Mouse (Mus musculus) midbrain, embryonic 14.5 days (tissue): ENCODE measurements around the gene Gm3285. TPM values are rescaled to one million over a fixed set of nuclear protein-coding genes. Genes with fewer than 3 reads are reported as not detected.

Source experiments
- ATAC-seq: fragments of 200-750 bp; cut with Nextera tagmentation; 2 replicates; pipeline ENCODE4 v1.8.0; 2017; ENCODE audit warnings: moderate number of reproducible peaks, moderate library complexity; ENCODE audit not compliant: low FRiP score, low TSS enrichment
- DNase-seq: peaks from one replicate; pipeline ENCODE4 v3.0.0-alpha.2; 2015
- H3K27ac ChIP-seq: fragments of 300-500 bp; sonication (generic); replicated peaks from 2 replicates; pipeline ENCODE4 v1.5.1; 2014; ENCODE audit warnings: mild to moderate bottlenecking, low read depth, low read length, moderate library complexity
- H3K27me3 ChIP-seq: fragments of 300-500 bp; sonication (generic); 2 replicates; pipeline ENCODE4 v1.6.1; 2014; ENCODE audit warnings: low read length, control low read depth, mixed read lengths; ENCODE audit not compliant: control insufficient read depth, insufficient read depth
- H3K36me3 ChIP-seq: fragments of 300-500 bp; sonication (generic); 2 replicates; pipeline ENCODE4 v1.6.1; 2014; ENCODE audit warnings: low read length, control low read depth; ENCODE audit not compliant: control insufficient read depth, insufficient read depth
- H3K4me1 ChIP-seq: fragments of 300-500 bp; sonication (generic); 2 replicates; pipeline ENCODE4 v1.6.1; 2014; ENCODE audit warnings: mild to moderate bottlenecking, antibody characterized with exemption, low read length, control low read depth; ENCODE audit not compliant: control insufficient read depth, insufficient read depth
- H3K4me2 ChIP-seq: fragments of 300-500 bp; sonication (generic); 2 replicates; pipeline ENCODE4 v1.6.1; 2014; ENCODE audit warnings: mild to moderate bottlenecking, low read length, moderate library complexity
- H3K4me3 ChIP-seq: fragments of 300-500 bp; sonication (generic); replicated peaks from 2 replicates; pipeline ENCODE4 v1.5.1; 2014; ENCODE audit warnings: low read depth, low read length
- H3K9ac ChIP-seq: fragments of 300-500 bp; sonication (generic); replicated peaks from 2 replicates; pipeline ENCODE4 v1.6.1; 2014; ENCODE audit warnings: mild to moderate bottlenecking, low read length, moderate library complexity
- H3K9me3 ChIP-seq: fragments of 300-500 bp; sonication (generic); 2 replicates; pipeline ENCODE4 v1.6.1; 2016; ENCODE audit warnings: low read length, control low read depth, mixed read lengths; ENCODE audit not compliant: control insufficient read depth
- WGBS: fragments of 180-500 bp; shearing (Covaris S2); extraction: QIAGEN DNeasy Blood & Tissue Kit; methylation state at CpG from one replicate; pipeline ENCODE4 v1.1.7; 2014; 5-methylcytosine and 5-hydroxymethylcytosine counted together
- polyA plus RNA-seq: library from polyadenylated mRNA; unstranded; fragments of >200 nt; fragmentation: Nextera tagmentation; extraction: Ambion mirVana; gene quantifications from 2 replicates; pipeline ENCODE4 v1.2.1, GENCODE M21; 2014

Gene Gm3285
- polyA plus RNA-seq, 1 experiment from 2014 or later: not detected

DNA sequence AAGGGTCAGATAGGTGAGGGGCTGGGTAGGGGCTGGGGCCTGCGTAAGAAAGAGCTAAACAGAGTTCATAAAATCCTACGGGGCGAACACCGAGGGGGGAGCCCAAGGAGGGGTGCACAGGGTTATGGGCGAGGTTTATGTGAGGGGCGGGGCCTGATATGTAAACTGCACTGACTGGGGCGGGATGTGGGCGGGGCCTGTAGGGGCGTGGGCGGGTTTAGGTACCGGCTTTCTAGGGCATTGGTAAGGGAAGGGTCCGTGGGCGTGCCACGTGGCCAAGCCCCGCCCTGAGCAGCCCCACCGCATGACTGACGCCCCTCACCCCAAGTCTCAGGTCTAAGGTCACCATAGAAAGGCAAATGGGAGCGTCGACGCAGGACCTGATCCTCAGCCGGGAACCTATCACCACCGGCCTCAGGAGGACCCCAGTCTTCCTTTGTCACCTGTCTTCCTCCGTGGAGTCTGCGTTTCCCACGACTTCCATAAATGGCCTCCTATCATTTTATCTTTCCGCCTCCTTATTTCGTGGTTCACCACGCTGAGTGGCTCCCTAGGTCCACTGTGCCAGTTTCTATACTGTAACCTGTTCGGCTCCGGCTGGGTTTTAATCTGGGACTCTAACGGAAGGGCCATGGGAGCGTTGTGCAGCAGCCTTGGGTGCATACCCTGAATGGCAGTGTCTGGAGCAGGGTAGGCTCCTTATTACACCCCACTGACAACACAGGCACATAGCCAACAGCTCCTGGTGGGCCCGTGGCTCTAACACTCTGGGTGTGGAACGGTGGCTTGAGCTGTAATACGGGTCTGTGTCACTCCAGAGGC lies 41.3 kb downstream of the Gm3285 start:
- Histone ChIP-seq H3K9ac (peak overlapping the region; percentile 64), H3K9me3 (no peaks in the 10 kb centered on the region), H3K4me3 (peak overlapping the region; percentile 56), H3K4me1 (0 out of 2 replicates have a peak, but pooled peaks cover 4% of the 10 kb centered on the region), H3K36me3 (no peaks in the 10 kb centered on the region), H3K27me3 (no peaks in the 10 kb centered on the region), H3K27ac (peak overlapping the region; percentile 66), H3K4me2 (peak overlapping the region; percentile 73)
- WGBS: 5% methylated on average over 35 of the region's 35 CpGs
- DNase-seq: peak; percentile 88
- peak; percentile 90 for ATAC-seq

Other genes with a start within 250 kb of the Gm3285 start
- gene Ube2g2, start 239.7 kb upstream of the Gm3285 start, polyA plus RNA-seq: 55.6 and 66.6 TPM in 2 replicates
- gene Tspear, start 175.4 kb upstream of the Gm3285 start, polyA plus RNA-seq: 0.88 and 1.3 TPM in 2 replicates
- gene Gm19402, start 171.2 kb upstream of the Gm3285 start, polyA plus RNA-seq: not detected in 2 replicates
- gene Gm9508, start 164.7 kb upstream of the Gm3285 start, polyA plus RNA-seq: not detected in 2 replicates
- gene Gm10272, start 155.3 kb upstream of the Gm3285 start, polyA plus RNA-seq: not detected in 2 replicates
- not detected in 2 replicates for gene Gm10024, start 150.5 kb upstream of the Gm3285 start, polyA plus RNA-seq
- gene Gm10142, start 146.2 kb upstream of the Gm3285 start, polyA plus RNA-seq: not detected in 2 replicates
- not detected in 2 replicates for gene Krtap12-1, start 141.4 kb upstream of the Gm3285 start, polyA plus RNA-seq
- not detected in 2 replicates for gene Gm10100, start 135.5 kb upstream of the Gm3285 start, polyA plus RNA-seq
- gene Gm18596, start 119.3 kb upstream of the Gm3285 start, polyA plus RNA-seq: not detected in 2 replicates
- not detected in 2 replicates for gene Gm9736, start 110.6 kb upstream of the Gm3285 start, polyA plus RNA-seq
- gene Gm3233, start 102.3 kb upstream of the Gm3285 start, polyA plus RNA-seq: not detected in 2 replicates
- gene Gm3238, start 90.7 kb upstream of the Gm3285 start, polyA plus RNA-seq: not detected in 2 replicates
- not detected in 2 replicates for gene Gm7138, start 85.0 kb upstream of the Gm3285 start, polyA plus RNA-seq
- gene Gm3250, start 79.4 kb upstream of the Gm3285 start, polyA plus RNA-seq: not detected in 2 replicates
- not detected in 2 replicates for gene Gm7137, start 73.8 kb upstream of the Gm3285 start, polyA plus RNA-seq
- not detected in 2 replicates for gene Gm9639, start 66.9 kb upstream of the Gm3285 start, polyA plus RNA-seq
- not detected in 2 replicates for gene Gm19668, start 62.8 kb upstream of the Gm3285 start, polyA plus RNA-seq
- gene Gm9507, start 50.1 kb upstream of the Gm3285 start, polyA plus RNA-seq: not detected in 2 replicates
- not detected in 2 replicates for gene Gm2696, start 47.3 kb upstream of the Gm3285 start, polyA plus RNA-seq
- gene Krtap10-4, start 34.9 kb upstream of the Gm3285 start, polyA plus RNA-seq: not detected in 2 replicates
- not detected in 2 replicates for gene Krtap10-10, start 26.0 kb upstream of the Gm3285 start, polyA plus RNA-seq
- gene Gm36176, start 15.2 kb upstream of the Gm3285 start, polyA plus RNA-seq: not detected in 2 replicates
- gene Gm10318, start 9.1 kb upstream of the Gm3285 start, polyA plus RNA-seq: not detected in 2 replicates
- 14.3 and 15.7 TPM in 2 replicates for gene Lrrc3, start 40.6 kb downstream of the Gm3285 start, polyA plus RNA-seq
- 3.6 TPM in 2 replicates for gene Trpm2, start 108.6 kb downstream of the Gm3285 start, polyA plus RNA-seq
- 41.0 and 45.3 TPM in 2 replicates for gene 1810043G02Rik, start 116.5 kb downstream of the Gm3285 start, polyA plus RNA-seq
- gene Pfkl, start 148.1 kb downstream of the Gm3285 start, polyA plus RNA-seq: 88.0 and 97.8 TPM in 2 replicates
- not detected in 2 replicates for gene Dnmt3l, start 180.0 kb downstream of the Gm3285 start, polyA plus RNA-seq
- 0.09 TPM in 1 of 2 replicates, not detected in the other for gene Aire, start 181.6 kb downstream of the Gm3285 start, polyA plus RNA-seq
- gene Icosl, start 207.3 kb downstream of the Gm3285 start, polyA plus RNA-seq: 0.50 and 0.71 TPM in 2 replicates